Mouse (Mus musculus) liver (tissue): ENCODE results near the gene Tmigd3.

Experiments
- DNase-seq: peaks from one replicate; pipeline ENCODE4 v3.0.0-alpha.2; 2020; ENCODE audit warnings: mixed read lengths

Gene Tmigd3

GRCm38 (mm10) chr3:105870558-105870957 lies at the start of gene Tmigd3, which contains the start of gene Adora3:
Gene Tmigd3, plus strand, starts transcription at chr3:105870903.
Gene Adora3, plus strand, starts transcription at chr3:105870858.
- DNase-seq: no peak

GRCm38 (mm10) chr3:105821504-105821903 lies 49.2 kb upstream of the Tmigd3 start:
- no peak for DNase-seq

GRCm38 (mm10) chr3:105823609-105824008 lies 47.1 kb upstream of the Tmigd3 start:
- DNase-seq: no peak

DNA sequence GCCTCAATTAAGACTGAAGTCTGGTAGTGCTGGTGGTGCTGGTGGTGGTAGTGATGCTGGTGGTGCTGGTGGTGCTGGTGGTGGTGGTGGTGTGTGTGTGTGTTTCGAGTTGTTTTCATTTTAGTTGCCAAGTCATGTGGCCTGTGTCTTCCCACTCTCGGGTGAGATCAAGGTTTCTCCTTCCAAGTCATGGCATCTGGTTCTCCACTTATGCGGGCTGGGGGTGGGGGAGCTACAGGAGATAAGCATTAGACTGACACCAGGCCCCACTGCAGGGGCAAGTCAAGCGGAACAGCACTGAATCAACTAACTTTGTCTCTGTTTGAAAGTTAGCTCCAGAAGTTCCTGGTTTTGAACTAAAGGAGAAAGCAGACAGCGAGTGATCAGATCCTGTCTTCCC lies 46.6 kb upstream of the Tmigd3 start:
- no peak for DNase-seq

DNA sequence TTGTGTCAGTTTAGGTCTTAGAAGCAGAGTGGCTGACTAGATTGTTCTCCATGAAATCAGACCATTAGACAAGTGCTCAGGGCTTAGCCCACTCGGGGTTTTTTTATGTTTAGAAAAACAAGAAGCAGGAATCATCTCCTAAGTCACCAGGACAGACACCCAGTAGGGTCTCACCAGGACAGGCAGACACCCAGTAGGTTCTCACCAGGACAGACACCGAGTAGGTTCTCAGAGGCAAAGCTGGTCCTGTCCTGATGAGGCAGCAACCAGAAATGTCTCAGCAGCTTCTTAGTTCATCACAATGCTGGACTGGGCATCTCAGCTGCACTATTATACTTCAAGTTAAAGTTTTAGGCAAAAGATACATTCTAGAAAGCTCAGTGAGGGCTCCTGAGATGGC lies 46.0 kb upstream of the Tmigd3 start:
- no peak for DNase-seq

DNA sequence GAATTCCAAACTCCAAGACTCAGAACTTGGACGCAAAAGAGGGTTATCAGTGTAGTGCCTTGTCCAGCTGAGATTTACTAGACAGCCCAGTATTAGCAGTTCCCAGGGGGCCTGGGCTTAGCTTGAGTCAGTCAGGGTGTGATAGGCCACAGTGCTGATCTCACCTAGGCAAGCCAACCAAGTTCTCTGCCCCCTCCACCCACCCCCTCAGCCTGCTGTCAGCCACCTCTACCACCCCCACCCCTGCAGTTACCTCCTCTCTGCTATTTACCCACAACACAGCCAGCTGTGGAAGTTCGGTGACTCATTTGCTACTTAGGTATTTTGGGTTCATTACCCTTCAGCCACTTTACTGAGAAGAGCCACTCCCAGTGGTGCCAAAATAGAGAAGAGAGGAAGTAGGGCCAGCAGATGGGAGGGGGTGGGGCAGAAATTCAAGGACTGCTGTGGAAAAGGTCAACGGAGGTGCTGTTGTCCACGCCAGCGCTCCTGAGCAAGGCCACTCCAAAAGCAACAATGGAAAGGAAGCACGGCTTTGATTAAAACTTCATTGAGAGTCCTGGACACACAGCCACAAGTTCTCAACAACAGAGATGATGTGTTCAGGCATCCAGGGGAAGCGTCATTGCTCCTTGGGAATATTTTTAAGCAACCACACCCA lies 45.1 kb upstream of the Tmigd3 start:
- DNase-seq: no peak

GRCm38 (mm10) chr3:105831584-105831983 lies 39.1 kb upstream of the Tmigd3 start:
- no peak for DNase-seq

GRCm38 (mm10) chr3:105835875-105836274 lies 34.8 kb upstream of the Tmigd3 start:
- no peak for DNase-seq

- DNase-seq: no peak
Observed at GRCm38 (mm10) chr3:105836883-105837282, 33.8 kb upstream of the Tmigd3 start.

- no peak for DNase-seq
Observed at GRCm38 (mm10) chr3:105838655-105839054, 32.0 kb upstream of the Tmigd3 start.

DNA sequence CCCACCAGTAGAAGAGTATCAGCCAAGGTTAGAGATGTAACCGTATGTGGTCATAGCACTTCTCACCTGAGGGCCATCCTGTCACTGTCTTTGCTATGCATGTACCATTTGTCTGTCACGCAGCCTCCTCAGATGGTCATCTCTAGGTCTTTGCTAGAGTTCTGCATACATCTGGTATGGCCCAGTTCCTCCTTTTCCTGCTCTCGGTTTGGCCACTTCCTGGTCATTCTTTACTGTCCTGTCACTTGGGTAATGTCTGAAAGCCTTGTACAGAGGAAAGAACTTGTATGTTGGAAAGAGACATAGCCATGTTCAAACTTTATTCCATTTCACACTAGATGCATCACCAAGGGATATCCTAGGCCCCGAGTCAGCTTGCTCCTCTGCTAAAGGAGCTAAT lies 30.9 kb upstream of the Tmigd3 start:
- no peak for DNase-seq

- DNase-seq: peak; percentile 26
Observed at GRCm38 (mm10) chr3:105846294-105847069, 24.2 kb upstream of the Tmigd3 start.

DNA sequence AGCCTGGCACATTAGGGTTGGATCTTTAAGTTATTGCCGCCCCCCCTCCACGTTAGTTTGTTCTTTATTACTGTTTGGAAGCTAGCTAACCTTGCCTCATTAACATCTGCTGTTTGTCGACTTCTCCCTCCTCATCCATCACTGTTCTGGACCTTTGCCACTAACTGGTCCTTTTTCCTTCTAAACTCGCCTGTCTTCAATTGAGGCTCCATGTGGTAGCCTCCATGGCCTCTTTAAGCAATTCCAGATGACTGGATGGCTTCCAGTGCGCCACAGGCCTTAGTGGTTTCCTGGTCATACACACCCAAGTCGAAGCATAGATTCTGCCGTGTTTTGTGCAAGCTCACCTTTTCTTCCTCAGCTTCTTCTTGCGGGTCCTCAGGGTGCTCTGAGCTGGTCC lies 16.9 kb upstream of the Tmigd3 start:
- no peak for DNase-seq

DNA sequence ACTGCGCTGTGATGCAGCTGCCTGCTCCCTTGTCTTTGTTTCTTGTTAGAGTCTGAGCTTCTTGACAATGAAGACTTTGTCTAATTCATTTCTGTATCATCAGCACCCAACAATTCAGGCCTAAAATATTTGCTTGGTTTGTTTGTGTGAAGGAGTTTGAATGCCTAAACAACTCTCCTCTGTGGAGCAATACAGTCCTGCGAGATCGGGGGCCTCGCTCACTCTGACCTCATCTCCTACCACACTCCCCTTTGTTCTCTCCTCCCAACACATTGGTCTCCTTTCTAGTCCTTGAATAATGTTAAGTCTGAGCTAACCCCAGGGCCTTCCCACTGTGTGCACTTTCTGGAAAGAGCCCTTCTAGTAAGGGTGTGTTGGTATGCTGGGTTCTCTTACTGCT lies 15.9 kb upstream of the Tmigd3 start:
- DNase-seq: no peak

DNA sequence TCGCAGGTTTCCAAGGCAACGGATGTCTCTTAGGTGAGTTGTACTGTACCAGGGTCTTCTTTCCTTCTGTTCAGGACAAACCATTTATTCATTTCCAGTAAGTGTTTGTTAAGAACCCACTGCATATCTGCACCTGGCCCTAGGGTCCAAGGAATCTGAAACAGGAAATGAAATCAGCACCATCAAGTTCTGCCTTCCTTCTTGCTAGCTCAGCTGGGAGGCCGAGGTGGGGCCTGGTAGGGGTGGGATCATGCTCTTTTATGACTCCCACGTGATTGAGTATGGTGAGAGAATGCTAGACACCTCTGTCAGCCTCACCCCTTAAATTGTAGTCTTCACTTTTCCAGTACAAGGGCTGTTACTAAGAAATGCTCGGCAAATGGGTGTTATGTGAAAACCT lies 13.2 kb upstream of the Tmigd3 start:
- no peak for DNase-seq

DNA sequence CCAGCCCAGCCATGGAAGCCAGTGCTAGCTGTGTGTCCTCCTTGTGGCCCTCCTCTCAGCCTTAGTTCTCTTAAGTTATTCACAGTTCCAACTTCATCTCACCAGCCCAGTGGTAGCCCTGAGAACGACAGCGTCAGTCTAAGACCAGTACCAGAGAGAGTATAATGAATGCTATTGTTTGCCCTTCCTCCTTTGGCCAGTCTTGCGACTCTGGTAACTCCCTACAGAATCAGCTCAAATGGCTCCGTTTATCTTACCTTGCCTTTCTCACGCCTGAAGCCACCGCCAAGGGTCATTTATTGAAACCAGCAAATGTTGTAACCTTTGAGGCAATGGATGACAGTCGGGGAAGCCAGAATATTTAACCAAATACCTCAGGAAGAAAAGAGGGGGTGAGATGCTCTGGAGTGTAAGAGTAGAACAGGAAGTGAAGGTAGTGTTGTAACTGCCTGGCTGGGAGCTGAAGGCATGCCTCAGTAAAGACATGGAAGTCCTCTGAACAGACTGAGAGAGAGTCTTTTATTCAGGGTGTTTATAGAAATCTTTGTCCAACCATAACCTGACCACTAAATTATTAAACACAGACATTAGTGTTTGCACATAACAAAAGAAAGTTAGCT lies 8.8 kb upstream of the Tmigd3 start:
- no peak for DNase-seq

DNA sequence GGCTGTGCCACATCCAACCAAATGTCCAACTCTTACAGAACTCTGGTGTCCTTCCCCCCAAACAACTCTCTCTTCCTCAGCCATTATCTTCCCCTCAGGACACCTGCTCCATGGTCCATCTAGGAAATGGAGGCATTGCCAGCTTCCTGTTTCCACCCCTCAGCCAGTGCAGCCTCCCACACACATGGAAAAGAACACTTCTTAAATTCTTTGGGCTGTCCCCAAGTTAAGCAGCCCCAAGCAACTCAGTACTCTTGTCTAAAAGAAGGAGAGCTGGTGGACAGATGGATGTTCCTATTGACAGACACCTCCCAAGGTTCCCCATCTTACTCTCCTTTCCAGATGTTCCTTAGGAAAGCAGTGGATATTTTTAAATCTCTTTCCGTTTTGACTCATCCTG lies 6.6 kb upstream of the Tmigd3 start:
- no peak for DNase-seq

DNA sequence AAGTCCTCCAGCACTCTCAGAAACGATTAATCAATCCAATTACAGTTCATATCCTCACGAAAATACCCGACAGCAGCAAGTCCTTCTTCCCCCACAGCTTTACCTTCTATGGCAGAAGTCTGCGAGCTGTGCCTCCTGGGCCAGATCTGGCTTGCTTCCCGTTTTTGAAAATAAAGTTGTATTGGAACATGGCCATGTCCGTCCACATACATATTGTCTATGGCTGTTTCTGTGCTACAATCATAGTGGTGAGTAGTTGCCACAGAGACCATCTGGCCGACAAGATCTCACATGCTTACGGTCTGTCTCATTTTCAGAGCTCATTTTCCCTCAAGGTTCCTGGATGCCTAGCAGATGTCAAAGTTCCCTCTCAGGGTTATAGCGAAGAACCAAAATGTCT lies 5.6 kb upstream of the Tmigd3 start:
- DNase-seq: no peak

DNA sequence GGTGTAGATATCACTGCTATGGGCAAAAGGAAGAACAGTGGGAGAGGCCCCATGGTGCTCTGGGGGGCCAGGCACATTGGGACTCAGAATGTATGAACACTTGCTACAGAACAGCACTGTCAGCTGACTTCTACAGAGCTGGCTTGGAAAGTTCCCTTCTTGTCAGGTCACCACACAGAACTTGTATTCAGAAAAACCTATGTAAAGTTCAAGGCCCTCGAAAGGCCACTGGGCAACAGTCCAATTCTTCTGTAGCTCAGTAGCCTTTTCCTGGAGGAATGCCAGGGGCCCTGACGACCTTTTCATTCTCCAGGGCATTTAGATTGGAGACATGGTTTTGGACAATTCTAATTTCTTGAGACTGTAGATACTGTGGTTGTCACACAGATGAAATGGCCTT lies 2.6 kb upstream of the Tmigd3 start:
- DNase-seq: peak; percentile 32

GRCm38 (mm10) chr3:105872034-105872433 lies 1.3 kb downstream of the Tmigd3 start:
- no peak for DNase-seq

- no peak for DNase-seq
Observed at GRCm38 (mm10) chr3:105872579-105872978, 1.9 kb downstream of the Tmigd3 start.

DNA sequence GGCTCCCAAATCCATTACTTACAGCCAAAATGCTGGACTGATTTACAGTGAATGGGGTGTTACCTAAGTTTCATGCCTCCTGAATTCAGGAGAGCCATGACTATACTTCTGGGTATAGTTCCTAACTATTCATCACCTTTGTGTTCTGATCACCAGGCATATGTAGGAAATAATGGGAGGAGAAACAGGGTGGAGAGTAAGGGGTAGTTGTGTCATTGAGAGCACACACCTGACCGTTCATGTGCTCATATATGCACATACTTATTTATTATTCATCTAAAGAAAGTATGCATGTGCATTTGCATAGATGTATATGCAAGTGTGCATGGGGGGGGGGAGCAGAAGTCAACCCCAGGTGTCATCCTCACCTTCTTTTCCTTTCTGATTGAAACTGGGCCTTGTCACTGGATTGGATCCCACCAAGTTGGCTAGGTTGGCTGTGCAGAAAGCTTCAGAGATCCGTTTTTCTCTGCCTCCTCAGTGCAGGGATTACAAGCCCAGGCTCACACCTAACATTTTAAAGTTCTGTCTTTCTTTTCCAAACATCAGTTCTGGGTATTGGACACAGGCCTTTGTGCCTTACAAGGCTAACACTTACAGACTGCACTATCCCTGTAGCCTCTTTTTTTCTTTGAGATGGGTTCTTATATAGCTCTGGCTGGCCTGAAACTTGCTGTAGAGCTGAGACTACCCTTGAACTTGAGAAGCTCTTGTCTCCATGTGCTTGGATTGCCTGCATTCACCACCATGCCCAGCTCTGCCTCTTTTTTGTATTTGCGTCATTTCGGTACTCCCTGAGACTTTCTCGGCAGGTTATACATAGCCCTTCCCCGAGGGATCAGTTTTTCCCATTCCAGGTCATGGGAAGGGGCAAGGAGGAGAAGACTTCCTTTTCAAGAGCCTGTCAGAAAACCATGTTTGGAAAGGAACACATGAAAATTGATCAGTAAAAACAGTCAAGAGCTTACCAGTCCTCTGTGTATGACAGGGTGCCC lies 3.0 kb downstream of the Tmigd3 start:
- no peak for DNase-seq

DNA sequence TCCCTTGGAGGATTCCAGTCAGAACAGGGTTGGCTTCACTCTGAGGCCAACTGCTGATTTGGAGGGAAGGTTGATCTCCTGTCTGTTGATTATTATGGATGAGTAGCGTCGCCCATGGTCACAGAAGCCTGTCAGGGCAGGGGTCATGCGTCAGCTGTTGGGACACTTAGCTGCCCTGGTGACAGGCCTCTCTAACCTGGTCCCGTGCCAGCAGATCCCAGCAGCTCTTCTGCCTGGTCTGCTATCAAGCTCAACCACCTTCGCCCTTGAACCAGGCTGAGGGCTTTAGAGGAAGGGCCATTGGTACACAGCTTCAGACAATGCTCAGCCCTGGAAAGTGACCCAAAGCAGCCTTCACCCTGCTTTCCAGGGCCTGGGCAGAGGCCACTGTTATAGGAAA lies 5.3 kb downstream of the Tmigd3 start:
- DNase-seq: no peak
